In the genomic region with DNA sequence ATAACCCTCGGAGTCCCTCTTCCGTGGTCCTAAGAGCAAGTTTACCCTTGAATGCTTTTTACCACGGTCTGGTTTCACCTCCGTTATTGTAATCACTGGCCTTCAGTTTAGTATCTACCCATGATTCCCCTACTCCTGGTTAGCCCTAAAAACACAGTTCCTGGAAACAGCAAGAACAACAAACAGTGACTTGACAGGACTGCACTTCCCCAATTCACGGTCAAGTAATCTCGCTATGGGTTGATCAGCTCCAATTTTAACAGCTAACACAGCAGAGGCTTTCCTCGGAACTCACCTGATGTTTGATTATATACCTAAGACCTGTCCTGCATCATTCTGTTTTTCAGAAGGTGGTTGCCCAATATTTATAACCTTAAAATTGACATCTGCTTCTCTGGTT, we compare ENCODE assay signal across 38 mouse cellular contexts. TPM values are rescaled to one million over a fixed set of nuclear protein-coding genes. Genes with fewer than 3 reads are reported as not detected.
"Had no signal": no experiment of that assay in that cellular context is flagged by ENCODE, and none has a peak within 500 bp of the region (broad histone marks: within the 10 kb centered on the region; RNA-seq: fewer than 3 reads in every experiment).

No protein-coding gene starts in this region.

- H3K4me2 ChIP-seq: heart, embryonic 12.5 days; hindbrain, embryonic 13.5 days; intestine, embryonic 15.5 days; limb, embryonic 12.5 days; liver, embryonic 11.5 days; liver, embryonic 13.5 days; liver, embryonic 15.5 days had no signal

- H3K4me1 ChIP-seq: heart, embryonic 10.5 days; heart, embryonic 12.5 days; intestine, embryonic 15.5 days; limb, embryonic 10.5 days; limb, embryonic 12.5 days; liver, embryonic 13.5 days; liver, embryonic 15.5 days had no signal

- H3K27me3 ChIP-seq: heart, embryonic 12.5 days; hindbrain, embryonic 13.5 days; intestine, embryonic 15.5 days; limb, embryonic 12.5 days; liver, embryonic 13.5 days; liver, embryonic 15.5 days had no signal

- ATAC-seq: hindbrain, embryonic 16.5 days; inflammation-experienced regulatory T-cells, adult 6 months; intestine, embryonic 15.5 days; intestine, postnatal 0 days had no signal

- H3K9ac ChIP-seq: heart, embryonic 12.5 days; hindbrain, embryonic 13.5 days; intestine, embryonic 15.5 days; limb, embryonic 12.5 days; liver, embryonic 13.5 days; liver, embryonic 15.5 days had no signal

- DNase-seq: gastrocnemius, adult 2 months; gastrocnemius, postnatal 10 days; gastrocnemius, postnatal 25 days; heart, adult 11 months; heart, adult 2 months; heart, postnatal 10 days; heart, postnatal 4 days; kidney, adult 18-20 months; kidney, adult 8-10 months; kidney, postnatal 10 days; kidney, postnatal 25 days; kidney, postnatal 4 days; liver; liver, embryonic 13.5 days had no signal

- H3K4me3 ChIP-seq: gastrocnemius, adult 2 months; heart, adult 2 months; heart, embryonic 10.5 days; heart, embryonic 12.5 days; hindbrain, embryonic 13.5 days; intestine, embryonic 15.5 days; layer of hippocampus, adult 2 months; left cerebral cortex, adult 2 months; limb, embryonic 10.5 days; limb, embryonic 12.5 days; liver, embryonic 13.5 days; liver, embryonic 15.5 days had no signal

- H3K27ac ChIP-seq: gastrocnemius, adult 2 months; heart, adult 2 months; heart, embryonic 10.5 days; hindbrain, embryonic 13.5 days; intestine, embryonic 15.5 days; layer of hippocampus, adult 2 months; left cerebral cortex, adult 2 months; limb, embryonic 10.5 days; limb, embryonic 12.5 days; liver, embryonic 13.5 days; liver, embryonic 15.5 days had no signal

- H3K9me3 ChIP-seq: hindbrain, embryonic 13.5 days; intestine, embryonic 15.5 days; limb, embryonic 10.5 days; limb, embryonic 12.5 days; liver, embryonic 13.5 days; liver, embryonic 15.5 days had no signal

RNA-seq across cellular contexts. Expression of a gene that starts 33.5 kb away (rescaled TPM):
- total RNA-seq: gastrocnemius, adult 2 months; gastrocnemius, postnatal 10 days; gastrocnemius, postnatal 25 days; gastrocnemius, postnatal 4 days; heart, postnatal 10 days; heart, postnatal 25 days; heart, postnatal 4 days; layer of hippocampus, postnatal 10 days; layer of hippocampus, postnatal 25 days had no signal
- polyA plus RNA-seq: heart, embryonic 10.5 days; heart, embryonic 12.5 days; heart, embryonic 14.5 days; heart, embryonic 16.5 days; inflammation-experienced regulatory T-cells, adult 6 months; intestine, embryonic 15.5 days; intestine, postnatal 0 days; kidney, embryonic 14.5 days; kidney, embryonic 16.5 days; limb, embryonic 10.5 days; limb, embryonic 12.5 days; liver, embryonic 11.5 days; liver, embryonic 13.5 days; liver, embryonic 15.5 days had no signal

RNA-seq across cellular contexts. Expression of a gene that starts 44.1 kb away (rescaled TPM):
- total RNA-seq: gastrocnemius, adult 2 months; gastrocnemius, postnatal 25 days; gastrocnemius, postnatal 4 days; layer of hippocampus, adult 2 months had no signal
- polyA plus RNA-seq: inflammation-experienced regulatory T-cells, adult 6 months; intestine, postnatal 0 days; limb, embryonic 10.5 days; limb, embryonic 12.5 days had no signal

RNA-seq across cellular contexts. Expression of a gene that starts 55.8 kb away (rescaled TPM):
- total RNA-seq: gastrocnemius, adult 2 months; gastrocnemius, postnatal 10 days; gastrocnemius, postnatal 25 days; gastrocnemius, postnatal 4 days; heart, postnatal 10 days; heart, postnatal 25 days; heart, postnatal 4 days; layer of hippocampus, adult 2 months; layer of hippocampus, postnatal 10 days; left cerebral cortex, postnatal 36 days had no signal
- polyA plus RNA-seq: heart, embryonic 12.5 days; heart, embryonic 14.5 days; hindbrain, embryonic 11.5 days; hindbrain, embryonic 13.5 days; hindbrain, embryonic 16.5 days; inflammation-experienced regulatory T-cells, adult 6 months; intestine, embryonic 15.5 days; intestine, postnatal 0 days; limb, embryonic 10.5 days; limb, embryonic 12.5 days; limb, embryonic 14.5 days; liver, embryonic 11.5 days; liver, embryonic 13.5 days; liver, embryonic 15.5 days had no signal
